Mouse (Mus musculus): ENCODE measurements at regions not wholly inside any gene's neighbourhood (a gene's known extent, or its start where the extent isn't known, plus 50 kb on each side); places are given as distances from the start of the nearest gene placed in this dataset.

GRCm38 (mm10) chr8:90600946-90601695, 216.1 kb downstream of the Gm19935 start:
- WGBS: 23% methylated on average over 11 of the region's 11 CpGs

GRCm38 (mm10) chr8:90597376-90597775, 219.8 kb downstream of the Gm19935 start:
- ATAC-seq (replicated peaks; ENCODE audit: low FRiP score): no peak
- H3K4me2 ChIP-seq: no peak overlapping the region
- no peak for DNase-seq (ENCODE audit: low spot score)
- WGBS: 79% methylated on average over 6 of the region's 6 CpGs
- no peaks in the 10 kb centered on the region for H3K9me3 ChIP-seq (ENCODE audit: control insufficient read depth, low read length)
- no peak overlapping the region for H3K4me3 ChIP-seq (ENCODE audit: low read depth, low read length)
- no peaks in the 10 kb centered on the region for H3K27me3 ChIP-seq (replicated peaks; ENCODE audit: control insufficient read depth, insufficient read depth, low read length)
- H3K27ac ChIP-seq (ENCODE audit: low read depth, low read length): no peak overlapping the region
- no peak overlapping the region for H3K9ac ChIP-seq (ENCODE audit: low read depth, low read length)
- H3K36me3 ChIP-seq (ENCODE audit: control insufficient read depth, insufficient read depth, low read length): no peaks in the 10 kb centered on the region
- H3K4me1 ChIP-seq (replicated peaks; ENCODE audit: control insufficient read depth, insufficient read depth, low read length): no peaks in the 10 kb centered on the region

More at GRCm38 (mm10) chr8:90600946-90601695, 216.1 kb downstream of the Gm19935 start:
- no peak overlapping the region for H3K27ac ChIP-seq (ENCODE audit: low read depth, low read length)
- no peaks in the 10 kb centered on the region for H3K36me3 ChIP-seq (ENCODE audit: control insufficient read depth, insufficient read depth, low read length)
- DNase-seq (ENCODE audit: low spot score): no peak
- H3K9ac ChIP-seq (ENCODE audit: low read depth, low read length): no peak overlapping the region
- H3K4me1 ChIP-seq (replicated peaks; ENCODE audit: control insufficient read depth, insufficient read depth, low read length): no peaks in the 10 kb centered on the region
- no peak for ATAC-seq (replicated peaks; ENCODE audit: low FRiP score)
- no peaks in the 10 kb centered on the region for H3K27me3 ChIP-seq (replicated peaks; ENCODE audit: control insufficient read depth, insufficient read depth, low read length)
- no peaks in the 10 kb centered on the region for H3K9me3 ChIP-seq (ENCODE audit: control insufficient read depth, low read length)
- no peak overlapping the region for H3K4me3 ChIP-seq (ENCODE audit: low read depth, low read length)
- H3K4me2 ChIP-seq: no peak overlapping the region

- Histone ChIP-seq H3K36me3 (ENCODE audit: control insufficient read depth, insufficient read depth, low read length) (no peaks in the 10 kb centered on the region), H3K4me2 (no peak overlapping the region), H3K4me3 (ENCODE audit: low read depth, low read length) (no peak overlapping the region), H3K27ac (ENCODE audit: low read depth, low read length) (no peak overlapping the region), H3K4me1 (replicated peaks; ENCODE audit: control insufficient read depth, insufficient read depth, low read length) (no peaks in the 10 kb centered on the region), H3K27me3 (replicated peaks; ENCODE audit: control insufficient read depth, insufficient read depth, low read length) (no peaks in the 10 kb centered on the region), H3K9ac (ENCODE audit: low read depth, low read length) (no peak overlapping the region), H3K9me3 (ENCODE audit: control insufficient read depth, low read length) (no peaks in the 10 kb centered on the region)
- DNase-seq (ENCODE audit: low spot score) (no peak), ATAC-seq (replicated peaks; ENCODE audit: low FRiP score) (no peak)
- WGBS: 76% methylated on average over 4 of the region's 4 CpGs
Measured at GRCm38 (mm10) chr8:90579426-90579825, 231.3 kb upstream of the Tox3 start.

GRCm38 (mm10) chr8:90576976-90577375, 228.8 kb upstream of the Tox3 start:
- Histone ChIP-seq H3K4me3 (ENCODE audit: low read depth, low read length) (no peak overlapping the region), H3K9ac (ENCODE audit: low read depth, low read length) (no peak overlapping the region), H3K27ac (ENCODE audit: low read depth, low read length) (no peak overlapping the region), H3K27me3 (replicated peaks; ENCODE audit: control insufficient read depth, insufficient read depth, low read length) (no peaks in the 10 kb centered on the region), H3K4me1 (replicated peaks; ENCODE audit: control insufficient read depth, insufficient read depth, low read length) (no peaks in the 10 kb centered on the region), H3K9me3 (ENCODE audit: control insufficient read depth, low read length) (no peaks in the 10 kb centered on the region), H3K4me2 (no peak overlapping the region), H3K36me3 (ENCODE audit: control insufficient read depth, insufficient read depth, low read length) (no peaks in the 10 kb centered on the region)
- DNase-seq (ENCODE audit: low spot score) (no peak), ATAC-seq (replicated peaks; ENCODE audit: low FRiP score) (no peak)
- WGBS: 86% methylated on average over 4 of the region's 4 CpGs

GRCm38 (mm10) chr8:90574676-90575075, 226.5 kb upstream of the Tox3 start:
- Histone ChIP-seq H3K4me3 (ENCODE audit: low read depth, low read length) (no peak overlapping the region), H3K9me3 (ENCODE audit: control insufficient read depth, low read length) (no peaks in the 10 kb centered on the region), H3K4me2 (no peak overlapping the region), H3K27me3 (replicated peaks; ENCODE audit: control insufficient read depth, insufficient read depth, low read length) (no peaks in the 10 kb centered on the region), H3K4me1 (replicated peaks; ENCODE audit: control insufficient read depth, insufficient read depth, low read length) (no peaks in the 10 kb centered on the region), H3K9ac (ENCODE audit: low read depth, low read length) (no peak overlapping the region), H3K36me3 (ENCODE audit: control insufficient read depth, insufficient read depth, low read length) (no peaks in the 10 kb centered on the region), H3K27ac (ENCODE audit: low read depth, low read length) (no peak overlapping the region)
- 73% methylated on average over 3 of the region's 3 CpGs for WGBS
- DNase-seq (ENCODE audit: low spot score): no peak
- ATAC-seq (replicated peaks; ENCODE audit: low FRiP score): no peak

- Histone ChIP-seq H3K27ac (ENCODE audit: low read depth, low read length) (no peak overlapping the region), H3K4me1 (replicated peaks; ENCODE audit: control insufficient read depth, insufficient read depth, low read length) (no peaks in the 10 kb centered on the region), H3K27me3 (replicated peaks; ENCODE audit: control insufficient read depth, insufficient read depth, low read length) (no peaks in the 10 kb centered on the region), H3K36me3 (ENCODE audit: control insufficient read depth, insufficient read depth, low read length) (no peaks in the 10 kb centered on the region), H3K9ac (ENCODE audit: low read depth, low read length) (no peak overlapping the region), H3K4me3 (ENCODE audit: low read depth, low read length) (no peak overlapping the region), H3K9me3 (ENCODE audit: control insufficient read depth, low read length) (no peaks in the 10 kb centered on the region), H3K4me2 (no peak overlapping the region)
- ATAC-seq (replicated peaks; ENCODE audit: low FRiP score): no peak
- no peak for DNase-seq (ENCODE audit: low spot score)
- 81% methylated on average over 7 of the region's 7 CpGs for WGBS
Measured at GRCm38 (mm10) chr8:90556079-90556427, 207.9 kb upstream of the Tox3 start.

- no peaks in the 10 kb centered on the region for H3K4me1 ChIP-seq (replicated peaks; ENCODE audit: control insufficient read depth, insufficient read depth, low read length)
- no peak overlapping the region for H3K4me3 ChIP-seq (ENCODE audit: low read depth, low read length)
- 79% methylated on average over 14 of the region's 14 CpGs for WGBS
- DNase-seq (ENCODE audit: low spot score) (no peak), ATAC-seq (replicated peaks; ENCODE audit: low FRiP score) (no peak)
- H3K4me2 ChIP-seq: no peak overlapping the region
- no peak overlapping the region for H3K27ac ChIP-seq (ENCODE audit: low read depth, low read length)
- H3K9me3 ChIP-seq (ENCODE audit: control insufficient read depth, low read length): no peaks in the 10 kb centered on the region
- no peak overlapping the region for H3K9ac ChIP-seq (ENCODE audit: low read depth, low read length)
- H3K27me3 ChIP-seq (replicated peaks; ENCODE audit: control insufficient read depth, insufficient read depth, low read length): no peaks in the 10 kb centered on the region
- H3K36me3 ChIP-seq (ENCODE audit: control insufficient read depth, insufficient read depth, low read length): no peaks in the 10 kb centered on the region
Measured at GRCm38 (mm10) chr8:90555415-90556078, 207.4 kb upstream of the Tox3 start.

GRCm38 (mm10) chr8:90547276-90547675, 199.1 kb upstream of the Tox3 start:
- Histone ChIP-seq H3K4me1 (replicated peaks; ENCODE audit: control insufficient read depth, insufficient read depth, low read length) (no peaks in the 10 kb centered on the region), H3K9ac (ENCODE audit: low read depth, low read length) (no peak overlapping the region), H3K4me3 (ENCODE audit: low read depth, low read length) (no peak overlapping the region), H3K27ac (ENCODE audit: low read depth, low read length) (no peak overlapping the region), H3K36me3 (ENCODE audit: control insufficient read depth, insufficient read depth, low read length) (no peaks in the 10 kb centered on the region), H3K27me3 (replicated peaks; ENCODE audit: control insufficient read depth, insufficient read depth, low read length) (no peaks in the 10 kb centered on the region), H3K4me2 (no peak overlapping the region), H3K9me3 (ENCODE audit: control insufficient read depth, low read length) (no peaks in the 10 kb centered on the region)
- no peak for DNase-seq (ENCODE audit: low spot score)
- ATAC-seq (replicated peaks; ENCODE audit: low FRiP score): no peak
- 62% methylated on average over 3 of the region's 3 CpGs for WGBS

- Histone ChIP-seq H3K4me1 (replicated peaks; ENCODE audit: control insufficient read depth, insufficient read depth, low read length) (no peaks in the 10 kb centered on the region), H3K9ac (ENCODE audit: low read depth, low read length) (no peak overlapping the region), H3K9me3 (ENCODE audit: control insufficient read depth, low read length) (no peaks in the 10 kb centered on the region), H3K36me3 (ENCODE audit: control insufficient read depth, insufficient read depth, low read length) (no peaks in the 10 kb centered on the region), H3K27ac (ENCODE audit: low read depth, low read length) (no peak overlapping the region), H3K27me3 (replicated peaks; ENCODE audit: control insufficient read depth, insufficient read depth, low read length) (no peaks in the 10 kb centered on the region), H3K4me3 (ENCODE audit: low read depth, low read length) (no peak overlapping the region), H3K4me2 (no peak overlapping the region)
- DNase-seq (ENCODE audit: low spot score) (no peak), ATAC-seq (replicated peaks; ENCODE audit: low FRiP score) (no peak)
- 83% methylated on average over 8 of the region's 8 CpGs for WGBS
Measured at GRCm38 (mm10) chr8:90542619-90543018, 194.5 kb upstream of the Tox3 start.

Measured in liver, embryonic 11.5 days (tissue).